Mouse (Mus musculus) ES-Bruce4 (cell line): ENCODE measurements at regions not wholly inside any gene's neighbourhood (a gene's known extent, or its start where the extent isn't known, plus 50 kb on each side); places are given as distances from the start of the nearest gene placed in this dataset.
A peak's percentile ranks its signal among the peaks of the same experiment; 100 is the strongest.

Experiments
- H3K27ac ChIP-seq: 2 replicates; pipeline ENCODE4 v1.5.1; 2012; ENCODE audit warnings: low read length, inconsistent platforms; ENCODE audit not compliant: insufficient read depth
- H3K27me3 ChIP-seq: 2 replicates; pipeline ENCODE4 v1.6.1; 2012; ENCODE audit warnings: mild to moderate bottlenecking, low read length, inconsistent platforms; ENCODE audit not compliant: control insufficient read depth, poor library complexity, insufficient read depth, severe bottlenecking
- H3K36me3 ChIP-seq: 2 replicates; pipeline ENCODE4 v1.6.1; 2012; ENCODE audit warnings: inconsistent platforms, mild to moderate bottlenecking, low read length, moderate library complexity; ENCODE audit not compliant: control insufficient read depth, poor library complexity, insufficient read depth, severe bottlenecking
- H3K4me1 ChIP-seq: one replicate; pipeline ENCODE4 v1.8.1; 2011; ENCODE audit warnings: low read length; ENCODE audit not compliant: control insufficient read depth, insufficient read depth
- H3K4me3 ChIP-seq: 2 replicates; pipeline ENCODE4 v1.5.1; 2011; ENCODE audit warnings: low read depth, mild to moderate bottlenecking, low read length
- H3K9ac ChIP-seq: 2 replicates; pipeline ENCODE4 v1.6.1; 2012; ENCODE audit warnings: low read depth, mild to moderate bottlenecking, inconsistent platforms; ENCODE audit not compliant: poor library complexity, severe bottlenecking
- H3K9me3 ChIP-seq: replicated peaks from 2 replicates; pipeline ENCODE4 v1.6.1; 2012; ENCODE audit warnings: mild to moderate bottlenecking, low read length, inconsistent platforms; ENCODE audit not compliant: control insufficient read depth, poor library complexity, insufficient read depth, severe bottlenecking
- CTCF ChIP-seq: IDR thresholded peaks from one replicate; pipeline ENCODE4 v1.8.1; 2011; ENCODE audit warnings: low read depth, low read length
- EP300 ChIP-seq: IDR thresholded peaks from 2 replicates; pipeline ENCODE4 v1.6.1; 2011; ENCODE audit warnings: low read depth, low read length; ENCODE audit not compliant: insufficient read depth
- POLR2A ChIP-seq: IDR thresholded peaks from one replicate; pipeline ENCODE4 v1.8.1; 2011; ENCODE audit warnings: low read length; ENCODE audit not compliant: insufficient read depth

DNA sequence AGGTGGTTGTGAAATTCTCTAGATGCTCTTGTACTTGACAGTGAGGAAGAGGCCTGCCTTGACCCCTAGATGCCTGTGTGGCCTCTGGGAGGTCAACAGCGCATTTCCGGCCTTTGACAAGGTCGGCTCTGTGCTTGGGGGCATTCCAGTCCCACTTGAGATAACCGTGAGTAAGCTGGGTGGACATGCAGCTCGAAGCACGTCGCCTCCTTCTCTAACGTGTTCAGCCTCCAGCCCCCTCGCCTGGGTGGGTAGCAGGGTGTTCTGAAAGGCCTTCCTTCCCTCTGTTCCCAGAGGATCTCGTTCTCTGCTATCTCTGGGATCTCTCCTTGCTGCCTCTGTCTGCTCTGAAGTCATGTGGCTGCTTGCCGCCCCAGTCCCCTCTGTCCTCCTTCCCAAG, 70.2 kb upstream of the Slc38a2 start:
- no peaks in the 10 kb centered on the region for H3K27me3 ChIP-seq
- H3K9me3 ChIP-seq: no peaks in the 10 kb centered on the region
- no peak for TF ChIP-seq CTCF
- no peak for TF ChIP-seq EP300
- TF ChIP-seq POLR2A: no peak
- H3K36me3 ChIP-seq: no peaks in the 10 kb centered on the region
- no peaks in the 10 kb centered on the region for H3K4me1 ChIP-seq
- H3K4me3 ChIP-seq: no peak overlapping the region
- no peak overlapping the region for H3K27ac ChIP-seq
- no peak overlapping the region for H3K9ac ChIP-seq

- no peaks in the 10 kb centered on the region for H3K9me3 ChIP-seq
- H3K27ac ChIP-seq: no peak overlapping the region
- TF ChIP-seq CTCF: no peak
- TF ChIP-seq EP300: no peak
- TF ChIP-seq POLR2A: no peak
Observed at GRCm38 (mm10) chr15:96768301-96768993, 68.9 kb upstream of the Slc38a2 start.

GRCm38 (mm10) chr15:96767188-96767587, 67.7 kb upstream of the Slc38a2 start:
- Histone ChIP-seq H3K27ac (no peak overlapping the region), H3K9me3 (no peaks in the 10 kb centered on the region), H3K27me3 (no peaks in the 10 kb centered on the region), H3K4me1 (no peaks in the 10 kb centered on the region), H3K4me3 (peak overlapping the region; percentile 20), H3K9ac (no peak overlapping the region), H3K36me3 (no peaks in the 10 kb centered on the region)
- TF ChIP-seq CTCF: no peak
- TF ChIP-seq POLR2A: no peak
- no peak for TF ChIP-seq EP300

More at GRCm38 (mm10) chr15:96768301-96768993, 68.9 kb upstream of the Slc38a2 start:
- Histone ChIP-seq H3K27me3 (no peaks in the 10 kb centered on the region), H3K4me3 (no peak overlapping the region), H3K4me1 (no peaks in the 10 kb centered on the region), H3K9ac (no peak overlapping the region), H3K36me3 (no peaks in the 10 kb centered on the region)

DNA sequence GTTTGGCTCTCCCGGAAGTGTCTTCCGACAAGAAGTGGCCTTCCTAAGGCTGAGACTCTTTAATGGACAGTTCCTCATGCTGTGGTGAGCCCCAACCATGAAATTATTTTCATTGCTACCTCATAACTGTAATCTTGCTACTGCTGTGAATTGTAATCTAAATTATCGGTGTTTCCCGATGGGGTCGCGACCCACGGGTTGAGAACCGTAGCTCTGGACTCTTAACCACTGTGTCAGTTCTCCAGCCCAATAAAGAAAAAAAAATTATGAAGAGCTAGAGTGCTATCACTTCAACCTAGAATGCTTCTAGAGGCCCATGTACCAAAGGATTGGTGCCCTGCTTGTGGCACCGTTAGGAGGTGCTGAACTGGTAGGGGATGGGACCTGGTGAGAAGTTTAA, 66.7 kb upstream of the Slc38a2 start:
- no peak overlapping the region for H3K9ac ChIP-seq
- H3K27ac ChIP-seq: no peak overlapping the region
- TF ChIP-seq CTCF: no peak
- TF ChIP-seq POLR2A: no peak
- TF ChIP-seq EP300: no peak
- H3K9me3 ChIP-seq: no peaks in the 10 kb centered on the region
- H3K4me3 ChIP-seq: no peak overlapping the region
- no peaks in the 10 kb centered on the region for H3K4me1 ChIP-seq
- H3K36me3 ChIP-seq: no peaks in the 10 kb centered on the region
- H3K27me3 ChIP-seq: no peaks in the 10 kb centered on the region

DNA sequence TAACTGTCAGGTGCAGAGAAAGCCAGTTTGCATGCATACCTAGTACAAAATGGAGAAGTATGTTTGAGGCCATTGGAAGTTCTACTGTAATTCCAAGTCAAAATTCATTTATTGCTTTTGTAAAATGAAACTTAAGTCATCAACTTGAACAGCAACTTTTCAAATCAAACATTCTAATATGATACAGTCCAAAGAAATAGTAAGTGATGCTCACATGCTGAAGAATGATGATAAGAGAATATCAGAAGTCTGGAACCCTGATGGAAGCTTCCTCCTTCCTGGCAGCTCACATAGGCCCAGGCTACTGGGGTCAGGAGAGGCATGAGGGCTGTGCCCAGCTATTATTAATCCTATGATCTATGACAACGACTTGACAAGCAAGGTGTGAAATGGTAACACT, 64.1 kb upstream of the Slc38a2 start:
- Histone ChIP-seq H3K4me3 (no peak overlapping the region), H3K9me3 (no peaks in the 10 kb centered on the region), H3K36me3 (no peaks in the 10 kb centered on the region), H3K27ac (no peak overlapping the region), H3K4me1 (no peaks in the 10 kb centered on the region), H3K27me3 (no peaks in the 10 kb centered on the region), H3K9ac (no peak overlapping the region)
- TF ChIP-seq EP300 (no peak), CTCF (no peak), POLR2A (no peak)

GRCm38 (mm10) chr15:96759078-96759995, 59.8 kb upstream of the Slc38a2 start:
- Histone ChIP-seq H3K27ac (no peak overlapping the region), H3K27me3 (no peaks in the 10 kb centered on the region), H3K36me3 (no peaks in the 10 kb centered on the region), H3K4me1 (no peaks in the 10 kb centered on the region), H3K4me3 (no peak overlapping the region), H3K9ac (no peak overlapping the region), H3K9me3 (no peaks in the 10 kb centered on the region)
- no peak for TF ChIP-seq EP300
- TF ChIP-seq POLR2A: no peak
- TF ChIP-seq CTCF: no peak
